Mouse (Mus musculus) liver, embryonic 14.5 days (tissue): ENCODE measurements around the gene Epsti1.

Source experiments
- CTCF ChIP-seq: IDR thresholded peaks from 2 replicates; pipeline ENCODE4 v1.5.1; 2016; ENCODE audit warnings: antibody characterized with exemption, low read depth, control low read depth
- EP300 ChIP-seq: IDR thresholded peaks from 2 replicates; pipeline ENCODE4 v1.6.1; 2016; ENCODE audit warnings: antibody characterized with exemption, low read depth

DNA sequence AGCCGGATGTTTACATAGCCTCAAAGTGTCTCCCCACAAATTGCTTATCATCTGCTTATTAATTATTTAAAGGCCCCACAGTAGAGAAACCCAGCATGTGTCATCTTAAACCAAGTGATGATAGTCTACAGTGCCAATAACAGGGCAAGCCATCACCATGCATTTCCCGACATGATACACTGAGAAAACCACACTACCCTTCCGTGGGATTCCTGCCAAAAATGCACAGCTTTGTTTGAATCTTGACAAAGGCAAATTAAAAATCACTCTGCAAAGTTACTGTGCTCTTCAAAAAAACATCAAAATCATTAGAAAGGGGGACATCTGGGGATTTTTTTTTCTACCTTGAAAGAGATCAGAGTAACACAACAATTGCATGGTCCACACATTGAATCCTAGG is 17.7 kb upstream of the Epsti1 start:
- no peak for TF ChIP-seq CTCF
- TF ChIP-seq EP300: no peak
